Mouse (Mus musculus) ES-E14 (cell line): Measurements from ENCODE around the gene Olfr12.

Source experiments
- CHD2 ChIP-seq: IDR thresholded peaks from 2 replicates; pipeline ENCODE4 v1.6.1; 2014; ENCODE audit warnings: mild to moderate bottlenecking, low read depth, low read length, inconsistent platforms
- MAFK ChIP-seq: IDR thresholded peaks from 2 replicates; pipeline ENCODE4 v1.6.1; 2014; ENCODE audit warnings: mild to moderate bottlenecking, low read depth, low read length, inconsistent platforms; ENCODE audit not compliant: insufficient read depth
- ZC3H11A ChIP-seq: IDR thresholded peaks from 2 replicates; pipeline ENCODE4 v1.6.1; 2012; ENCODE audit warnings: low read depth, mild to moderate bottlenecking, inconsistent platforms, low read length, borderline replicate concordance
- ZNF384 ChIP-seq: IDR thresholded peaks from 2 replicates; pipeline ENCODE4 v1.6.1; 2012; ENCODE audit warnings: low read depth, low read length, inconsistent platforms

DNA sequence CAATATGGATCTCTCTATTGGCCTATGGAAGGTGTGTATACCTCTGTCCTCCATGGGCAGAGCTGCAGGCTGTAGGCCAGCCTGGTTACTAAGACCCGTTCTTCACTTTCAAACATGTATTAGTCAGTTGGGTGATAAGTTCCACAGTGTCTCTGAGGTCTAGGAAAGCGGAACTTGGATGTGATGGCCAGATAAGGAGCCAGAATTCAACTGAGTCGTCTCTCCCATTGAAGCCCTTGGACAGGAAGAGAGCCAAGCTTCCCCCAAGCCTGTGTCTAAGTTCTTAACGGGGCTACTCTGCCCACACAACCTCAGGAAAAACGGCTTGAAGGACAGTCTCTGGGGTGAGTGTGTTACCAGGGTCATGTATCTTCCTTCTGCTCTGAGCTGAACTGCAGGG is 41.8 kb downstream of the Olfr12 start:
- no peak for TF ChIP-seq ZC3H11A
- no peak for TF ChIP-seq MAFK
- TF ChIP-seq CHD2, result no peak
- no peak for TF ChIP-seq ZNF384
